Mouse (Mus musculus) liver, embryonic 14.5 days (tissue): ENCODE data around the gene Ss18l2.

Experiments used
- CTCF ChIP-seq: IDR thresholded peaks from 2 replicates; pipeline ENCODE4 v1.5.1; 2016; ENCODE audit warnings: antibody characterized with exemption, low read depth, control low read depth
- EP300 ChIP-seq: IDR thresholded peaks from 2 replicates; pipeline ENCODE4 v1.6.1; 2016; ENCODE audit warnings: antibody characterized with exemption, low read depth

DNA sequence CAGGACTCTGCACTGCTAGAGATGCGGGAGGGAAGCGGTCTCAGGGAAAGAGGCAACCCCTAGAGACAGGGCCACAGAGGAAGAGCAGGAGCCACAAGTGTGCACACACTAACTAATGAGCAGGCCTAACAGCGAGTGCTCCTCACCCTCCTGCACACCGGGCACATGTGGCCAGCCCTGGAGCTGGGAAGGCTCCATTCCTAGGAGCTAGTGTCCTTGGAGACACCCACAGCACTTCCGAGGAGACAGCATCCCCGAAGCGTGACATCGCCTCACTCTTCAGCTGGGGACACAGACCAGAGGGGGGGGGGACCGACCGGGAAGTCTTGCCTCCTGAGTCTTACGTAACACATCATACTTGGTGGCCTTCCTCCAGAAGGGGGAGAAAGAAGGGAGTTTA, 42.3 kb upstream of the Ss18l2 start:
- TF ChIP-seq CTCF: no peak
- TF ChIP-seq EP300: no peak
